26 mouse cellular contexts compared by ENCODE assay signal in the genomic region with DNA sequence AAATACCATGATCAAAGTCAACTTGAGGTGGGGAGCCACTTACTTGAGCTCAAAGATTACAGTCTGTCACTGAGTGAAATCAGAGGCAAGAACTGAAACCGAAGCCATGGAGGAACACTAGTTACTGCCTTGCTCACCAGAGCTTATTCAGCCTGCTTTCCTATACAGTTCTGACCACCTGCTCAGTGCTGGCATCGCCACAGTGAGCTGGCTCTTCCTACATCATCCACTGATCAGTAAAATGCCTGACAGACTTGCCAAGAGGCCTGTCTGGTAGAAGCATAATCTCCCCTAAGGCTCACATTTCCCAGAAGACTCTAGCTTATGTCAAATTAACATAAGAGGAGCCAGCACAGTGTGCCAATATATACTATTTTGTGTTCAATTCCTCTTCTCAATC.
A peak's percentile ranks its signal among the peaks of the same experiment; 100 is the strongest.
DNase-seq lines count a peak whose midpoint lies in the region; ATAC-seq and TF ChIP-seq lines count a peak whose summit lies in the region.
"Had no signal": no experiment of that assay in that cellular context is flagged by ENCODE, and none has a peak within 500 bp of the region (broad histone marks: within the 10 kb centered on the region; RNA-seq: fewer than 3 reads in every experiment).

No protein-coding gene starts in this region.

- no peak overlapping the region for H3K9ac ChIP-seq in forebrain, postnatal 0 days
- no peak overlapping the region for H3K9ac ChIP-seq in midbrain, postnatal 0 days (replicated peaks; ENCODE audit: low read length, poor library complexity, severe bottlenecking)
- no peak overlapping the region for H3K9ac ChIP-seq in midbrain, embryonic 11.5 days (ENCODE audit: low read length)
- H3K9ac ChIP-seq: embryonic facial prominence, embryonic 12.5 days; heart, embryonic 13.5 days; limb, embryonic 12.5 days; liver, embryonic 15.5 days; lung, embryonic 14.5 days; neural tube, embryonic 12.5 days; stomach, embryonic 15.5 days had no signal

- no peaks in the 10 kb centered on the region for H3K27me3 ChIP-seq in forebrain, postnatal 0 days (ENCODE audit: insufficient read depth, low read length)
- H3K27me3 ChIP-seq in forebrain, embryonic 10.5 days (ENCODE audit: poor library complexity, severe bottlenecking) = no peaks in the 10 kb centered on the region
- H3K27me3 ChIP-seq in midbrain, postnatal 0 days (ENCODE audit: insufficient read depth, low read length) = no peaks in the 10 kb centered on the region
- H3K27me3 ChIP-seq in midbrain, embryonic 11.5 days (ENCODE audit: control insufficient read depth, insufficient read depth, low read length) = no peaks in the 10 kb centered on the region
- H3K27me3 ChIP-seq: embryonic facial prominence, embryonic 12.5 days; heart, embryonic 13.5 days; limb, embryonic 12.5 days; liver, embryonic 15.5 days; neural tube, embryonic 12.5 days; Patski; stomach, embryonic 15.5 days had no signal

- TF ChIP-seq CTCF in forebrain, postnatal 0 days (IDR thresholded peaks at IDR 0.05; ENCODE audit: low read depth) = no peak
- TF ChIP-seq CTCF in midbrain, postnatal 0 days (IDR thresholded peaks at IDR 0.05) = no peak

- H3K4me1 ChIP-seq in forebrain, postnatal 0 days (ENCODE audit: insufficient read depth) = 0 out of 2 replicates have a peak, but pooled peaks cover 2% of the 10 kb centered on the region
- no peaks in the 10 kb centered on the region for H3K4me1 ChIP-seq in forebrain, embryonic 10.5 days
- H3K4me1 ChIP-seq in midbrain, postnatal 0 days (ENCODE audit: insufficient read depth, low read length) = no peaks in the 10 kb centered on the region
- no peaks in the 10 kb centered on the region for H3K4me1 ChIP-seq in midbrain, embryonic 11.5 days (ENCODE audit: control insufficient read depth, insufficient read depth, low read length)
- H3K4me1 ChIP-seq: embryonic facial prominence, embryonic 12.5 days; heart, embryonic 13.5 days; limb, embryonic 12.5 days; liver, embryonic 15.5 days; midbrain, embryonic 10.5 days; neural tube, embryonic 12.5 days; stomach, embryonic 15.5 days had no signal

- peak; percentile 93 for ATAC-seq in forebrain, postnatal 0 days
- no peak for ATAC-seq in midbrain, postnatal 0 days (ENCODE audit: low FRiP score)
- no peak for ATAC-seq in midbrain, embryonic 11.5 days (ENCODE audit: low FRiP score)
- ATAC-seq: intestine, embryonic 16.5 days; midbrain, embryonic 16.5 days; Patski had no signal

- no peaks in the 10 kb centered on the region for H3K9me3 ChIP-seq in forebrain, postnatal 0 days (ENCODE audit: low read length)
- no peaks in the 10 kb centered on the region for H3K9me3 ChIP-seq in forebrain, embryonic 10.5 days
- H3K9me3 ChIP-seq in midbrain, postnatal 0 days (ENCODE audit: low read length) = no peaks in the 10 kb centered on the region
- H3K9me3 ChIP-seq in midbrain, embryonic 11.5 days (ENCODE audit: control insufficient read depth, low read length) = no peaks in the 10 kb centered on the region
- H3K9me3 ChIP-seq: embryonic facial prominence, embryonic 12.5 days; heart, embryonic 13.5 days; limb, embryonic 12.5 days; liver, embryonic 15.5 days; midbrain, embryonic 10.5 days; neural tube, embryonic 12.5 days; stomach, embryonic 15.5 days had no signal

- no peaks in the 10 kb centered on the region for H3K36me3 ChIP-seq in forebrain, postnatal 0 days (ENCODE audit: insufficient read depth)
- no peaks in the 10 kb centered on the region for H3K36me3 ChIP-seq in forebrain, embryonic 10.5 days (replicated peaks)
- no peaks in the 10 kb centered on the region for H3K36me3 ChIP-seq in midbrain, postnatal 0 days (ENCODE audit: insufficient read depth, low read length)
- H3K36me3 ChIP-seq in midbrain, embryonic 11.5 days (ENCODE audit: control insufficient read depth, insufficient read depth, low read length) = no peaks in the 10 kb centered on the region
- H3K36me3 ChIP-seq: embryonic facial prominence, embryonic 12.5 days; heart, embryonic 13.5 days; limb, embryonic 12.5 days; liver, embryonic 15.5 days; midbrain, embryonic 10.5 days; neural tube, embryonic 12.5 days; stomach, embryonic 15.5 days had no signal

- WGBS in forebrain, postnatal 0 days = 53% methylated on average over 2 of the region's 2 CpGs
- 85% methylated on average over 2 of the region's 2 CpGs for WGBS in forebrain, embryonic 10.5 days
- 64% methylated on average over 2 of the region's 2 CpGs for WGBS in midbrain, postnatal 0 days
- 80% methylated on average over 2 of the region's 2 CpGs for WGBS in midbrain, embryonic 11.5 days

- peak; percentile 6 to 35 for DNase-seq in cerebellum, postnatal 25 days
- no peak for DNase-seq in cerebellum, adult 18-20 months
- DNase-seq in forebrain, postnatal 0 days = peak; percentile 70
- no peak for DNase-seq in forebrain, embryonic 10.5 days (ENCODE audit: extremely low spot score, low spot score)
- DNase-seq in midbrain, postnatal 0 days (ENCODE audit: low spot score) = peak; percentile 72
- DNase-seq in midbrain, embryonic 11.5 days (ENCODE audit: low spot score, missing footprints) = no peak
- peak; percentile 62 for DNase-seq in brain, embryonic 18.5 days (ENCODE audit: low read depth, low spot score)
- DNase-seq: adrenal gland, postnatal 14 days; gastrocnemius, postnatal 10 days; heart, postnatal 10 days; kidney, adult 8-10 months; kidney, postnatal 4 days; lung, embryonic 14.5 days; lung, postnatal 14 days had no signal

- H3K4me3 ChIP-seq in forebrain, postnatal 0 days (ENCODE audit: low read depth, low read length) = no peak overlapping the region
- no peak overlapping the region for H3K4me3 ChIP-seq in forebrain, embryonic 10.5 days
- no peak overlapping the region for H3K4me3 ChIP-seq in midbrain, postnatal 0 days (ENCODE audit: low read depth, low read length)
- no peak overlapping the region for H3K4me3 ChIP-seq in midbrain, embryonic 11.5 days (ENCODE audit: low read depth, low read length)
- H3K4me3 ChIP-seq: embryonic facial prominence, embryonic 12.5 days; heart, embryonic 13.5 days; limb, embryonic 12.5 days; liver, embryonic 15.5 days; midbrain, embryonic 10.5 days; myocyte; neural tube, embryonic 12.5 days; stomach, embryonic 15.5 days had no signal

- no peak overlapping the region for H3K27ac ChIP-seq in forebrain, postnatal 0 days (ENCODE audit: low read depth, low read length)
- no peak overlapping the region for H3K27ac ChIP-seq in forebrain, embryonic 10.5 days
- no peak overlapping the region for H3K27ac ChIP-seq in midbrain, postnatal 0 days (ENCODE audit: low read depth, low read length)
- no peak overlapping the region for H3K27ac ChIP-seq in midbrain, embryonic 11.5 days (ENCODE audit: low read depth, low read length)
- H3K27ac ChIP-seq: embryonic facial prominence, embryonic 12.5 days; heart, embryonic 13.5 days; kidney, postnatal 0 days; limb, embryonic 12.5 days; liver, embryonic 15.5 days; midbrain, embryonic 10.5 days; neural tube, embryonic 12.5 days; stomach, embryonic 15.5 days had no signal

- no peak overlapping the region for H3K4me2 ChIP-seq in forebrain, postnatal 0 days (ENCODE audit: low read depth)
- no peak overlapping the region for H3K4me2 ChIP-seq in midbrain, postnatal 0 days (ENCODE audit: low read depth, low read length, poor library complexity, severe bottlenecking)
- H3K4me2 ChIP-seq in midbrain, embryonic 11.5 days = no peak overlapping the region
- H3K4me2 ChIP-seq: embryonic facial prominence, embryonic 12.5 days; heart, embryonic 13.5 days; limb, embryonic 12.5 days; liver, embryonic 15.5 days; lung, embryonic 14.5 days; neural tube, embryonic 12.5 days; stomach, embryonic 15.5 days had no signal

Comparison
In these comparisons a context has a peak if more than half of its experiments do, and no peak if none do; other contexts are left out.
1. DNase-seq: peak in cerebellum, postnatal 25 days (2 of 2), forebrain, postnatal 0 days (single experiment), midbrain, postnatal 0 days (single experiment) and brain, embryonic 18.5 days (single experiment); none in cerebellum, adult 18-20 months (0 of 2), forebrain, embryonic 10.5 days (single experiment) and midbrain, embryonic 11.5 days (single experiment).